Mouse (Mus musculus): ENCODE results near the gene D5Ertd579e. TPM values are rescaled to one million over a fixed set of nuclear protein-coding genes. Genes with fewer than 3 reads are reported as not detected.

The D5Ertd579e gene
- polyA plus RNA-seq, 1 experiment from 2014 or later: 39.4 TPM

DNA sequence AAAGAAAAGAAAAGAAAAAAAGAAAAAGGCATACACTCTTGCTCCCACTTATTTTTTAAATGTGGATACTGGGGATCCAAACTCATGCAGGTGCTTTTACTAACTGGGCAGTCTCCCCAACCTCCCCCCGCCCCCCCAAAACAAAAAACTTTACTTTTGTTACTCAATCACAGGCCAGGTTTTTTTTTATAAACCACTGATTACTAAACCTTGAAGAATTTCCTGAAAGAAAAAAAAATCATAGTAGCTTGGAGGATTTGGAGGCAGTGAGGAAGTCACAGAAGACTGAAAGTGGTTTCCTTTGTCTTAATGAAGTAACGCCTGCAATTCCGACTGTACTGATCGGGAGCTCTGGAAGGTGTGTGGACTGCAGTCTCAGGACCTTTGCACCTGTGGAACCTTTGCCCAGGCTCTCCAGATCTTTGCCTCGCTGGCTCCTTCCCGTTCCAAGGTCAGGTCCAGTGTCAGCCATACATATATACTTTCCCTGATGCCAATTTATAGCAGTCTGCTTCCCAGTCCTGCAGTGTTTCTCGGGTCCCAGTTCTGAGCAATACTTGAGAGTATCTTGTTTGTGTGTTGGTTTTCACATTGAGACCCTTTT lies 2.3 kb upstream of the D5Ertd579e start:
- H3K4me1 ChIP-seq (replicated peaks): peaks cover 22% of the 10 kb centered on the region
- no peak overlapping the region for H3K9ac ChIP-seq (replicated peaks)
- no peak overlapping the region for H3K4me3 ChIP-seq (replicated peaks)
- no peaks in the 10 kb centered on the region for H3K9me3 ChIP-seq
- no peak overlapping the region for H3K4me2 ChIP-seq (replicated peaks)
- no peak overlapping the region for H3K27ac ChIP-seq
- ATAC-seq: no peak
- no peaks in the 10 kb centered on the region for H3K36me3 ChIP-seq
- H3K27me3 ChIP-seq: no peaks in the 10 kb centered on the region
- 82% methylated on average over 7 of the region's 7 CpGs for WGBS

GRCm38 (mm10) chr5:36696504-36697300 lies 878 bp upstream of the D5Ertd579e start:
- H3K27me3 ChIP-seq: no peaks in the 10 kb centered on the region
- no peaks in the 10 kb centered on the region for H3K9me3 ChIP-seq
- no peaks in the 10 kb centered on the region for H3K36me3 ChIP-seq
- peak overlapping the region; percentile 78 for H3K4me2 ChIP-seq (replicated peaks)
- no peak for ATAC-seq
- no peak overlapping the region for H3K9ac ChIP-seq (replicated peaks)
- no peak overlapping the region for H3K27ac ChIP-seq
- H3K4me1 ChIP-seq (replicated peaks): peaks cover 33% of the 10 kb centered on the region
- H3K4me3 ChIP-seq (replicated peaks): peak overlapping the region; percentile 88
- WGBS: 81% methylated on average over 11 of the region's 11 CpGs

- H3K27ac ChIP-seq: peak overlapping the region; percentile 94
- peak overlapping the region; percentile 92 for H3K9ac ChIP-seq (replicated peaks)
- no peaks in the 10 kb centered on the region for H3K9me3 ChIP-seq
- peak overlapping the region; percentile 88 for H3K4me3 ChIP-seq (replicated peaks)
- H3K27me3 ChIP-seq: no peaks in the 10 kb centered on the region
- peaks cover 36% of the 10 kb centered on the region for H3K4me1 ChIP-seq (replicated peaks)
- ATAC-seq: 0 out of 2 replicates have a peak, but pooled peaks have one; percentile 1
- peak overlapping the region; percentile 83 for H3K4me2 ChIP-seq (replicated peaks)
- no peaks in the 10 kb centered on the region for H3K36me3 ChIP-seq
- WGBS: 6% methylated on average over 14 of the region's 14 CpGs
These were observed 819 bp downstream of the D5Ertd579e start for GRCm38 (mm10) chr5:36695005-36695404.

GRCm38 (mm10) chr5:36693651-36694050 lies 2.2 kb downstream of the D5Ertd579e start:
- Histone ChIP-seq H3K27ac (no peak overlapping the region), H3K9me3 (no peaks in the 10 kb centered on the region), H3K4me1 (replicated peaks) (peaks cover 36% of the 10 kb centered on the region), H3K9ac (replicated peaks) (0 out of 2 replicates have a peak overlapping the region, but pooled peaks have one; percentile 28), H3K27me3 (no peaks in the 10 kb centered on the region), H3K36me3 (no peaks in the 10 kb centered on the region), H3K4me2 (replicated peaks) (peak overlapping the region; percentile 26), H3K4me3 (replicated peaks) (no peak overlapping the region)
- ATAC-seq: no peak
- WGBS: 97% methylated on average over 2 of the region's 2 CpGs

DNA sequence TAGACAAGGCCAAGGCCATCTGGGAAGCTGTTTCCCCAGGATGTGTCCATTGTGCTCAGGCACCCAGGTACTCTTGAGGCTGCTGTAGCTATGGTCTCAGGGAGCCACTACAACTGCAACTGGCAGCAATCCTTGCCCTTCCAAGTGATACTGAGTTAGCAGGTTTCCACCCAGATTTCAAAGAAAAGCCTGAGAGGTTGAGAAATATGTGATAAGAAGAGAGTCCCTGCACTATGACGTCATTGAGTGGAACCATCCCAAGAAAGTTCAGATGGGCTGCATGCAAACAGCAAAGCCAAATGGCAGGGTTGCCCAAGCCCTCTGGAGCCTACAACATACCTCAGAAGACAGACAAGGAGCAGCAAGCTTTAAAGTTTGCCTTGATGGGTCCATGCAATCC lies 4.4 kb downstream of the D5Ertd579e start:
- no peak for ATAC-seq
- 0 out of 2 replicates have a peak, but pooled peaks cover 4% of the 10 kb centered on the region for H3K9me3 ChIP-seq

GRCm38 (mm10) chr5:36685170-36685569 lies 10.7 kb downstream of the D5Ertd579e start:
- Histone ChIP-seq H3K4me2 (replicated peaks) (no peak overlapping the region), H3K27ac (no peak overlapping the region), H3K9me3 (0 out of 2 replicates have a peak, but pooled peaks cover 4% of the 10 kb centered on the region), H3K27me3 (no peaks in the 10 kb centered on the region), H3K4me3 (replicated peaks) (no peak overlapping the region), H3K9ac (replicated peaks) (no peak overlapping the region), H3K4me1 (replicated peaks) (0 out of 2 replicates have a peak, but pooled peaks cover 5% of the 10 kb centered on the region), H3K36me3 (peaks cover 18% of the 10 kb centered on the region)
- ATAC-seq: no peak
- 96% methylated on average over 4 of the region's 4 CpGs for WGBS

More for the DNA sequence above, 4.4 kb downstream of the D5Ertd579e start:
- H3K27me3 ChIP-seq: no peaks in the 10 kb centered on the region
- 90% methylated on average over 1 of the region's 1 CpGs for WGBS
- H3K4me3 ChIP-seq (replicated peaks): no peak overlapping the region
- H3K36me3 ChIP-seq: peaks cover 16% of the 10 kb centered on the region
- H3K27ac ChIP-seq: no peak overlapping the region
- no peak overlapping the region for H3K9ac ChIP-seq (replicated peaks)
- H3K4me2 ChIP-seq (replicated peaks): no peak overlapping the region
- H3K4me1 ChIP-seq (replicated peaks): peaks cover 33% of the 10 kb centered on the region

- ATAC-seq: no peak
- Histone ChIP-seq H3K9ac (replicated peaks) (no peak overlapping the region), H3K9me3 (0 out of 2 replicates have a peak, but pooled peaks cover 4% of the 10 kb centered on the region), H3K4me3 (replicated peaks) (no peak overlapping the region), H3K36me3 (peaks cover 18% of the 10 kb centered on the region), H3K27me3 (no peaks in the 10 kb centered on the region), H3K27ac (no peak overlapping the region), H3K4me2 (replicated peaks) (no peak overlapping the region), H3K4me1 (replicated peaks) (0 out of 2 replicates have a peak, but pooled peaks cover 9% of the 10 kb centered on the region)
- 97% methylated on average over 1 of the region's 1 CpGs for WGBS
These were observed 12.2 kb downstream of the D5Ertd579e start for GRCm38 (mm10) chr5:36683586-36683985.

GRCm38 (mm10) chr5:36681219-36681618 lies 14.6 kb downstream of the D5Ertd579e start:
- H3K9me3 ChIP-seq: no peaks in the 10 kb centered on the region
- H3K9ac ChIP-seq (replicated peaks): no peak overlapping the region
- no peak overlapping the region for H3K27ac ChIP-seq
- no peak overlapping the region for H3K4me2 ChIP-seq (replicated peaks)
- no peak for ATAC-seq
- 0 out of 2 replicates have a peak, but pooled peaks cover 9% of the 10 kb centered on the region for H3K4me1 ChIP-seq (replicated peaks)
- no peaks in the 10 kb centered on the region for H3K27me3 ChIP-seq
- 0 out of 2 replicates have a peak, but pooled peaks cover under 1% of the 10 kb centered on the region for H3K36me3 ChIP-seq
- H3K4me3 ChIP-seq (replicated peaks): no peak overlapping the region

- H3K4me1 ChIP-seq (replicated peaks): 0 out of 2 replicates have a peak, but pooled peaks cover 9% of the 10 kb centered on the region
- no peak for ATAC-seq
These were observed 15.8 kb downstream of the D5Ertd579e start for GRCm38 (mm10) chr5:36679918-36680598.

DNA sequence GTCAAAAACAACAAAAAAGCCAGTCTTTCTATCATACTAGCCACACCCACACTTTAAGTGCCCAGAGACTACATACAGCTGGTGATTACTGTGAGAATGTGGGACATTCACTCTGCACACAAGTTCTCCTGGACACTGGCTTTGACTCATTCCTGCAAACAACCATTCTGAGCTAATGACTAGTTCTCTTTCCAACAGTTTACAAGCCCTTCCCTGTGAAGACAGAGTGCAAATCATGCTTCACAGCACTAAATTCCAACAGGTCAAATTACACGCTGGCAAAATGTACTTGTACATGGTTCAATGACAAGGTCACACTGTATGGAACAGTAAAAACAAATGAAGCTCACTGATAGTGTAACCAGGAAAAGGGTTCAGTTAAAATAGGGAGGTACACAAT lies 17.0 kb downstream of the D5Ertd579e start:
- 0 out of 2 replicates have a peak, but pooled peaks cover 9% of the 10 kb centered on the region for H3K4me1 ChIP-seq (replicated peaks)
- no peak overlapping the region for H3K27ac ChIP-seq
- H3K4me2 ChIP-seq (replicated peaks): no peak overlapping the region
- H3K9ac ChIP-seq (replicated peaks): no peak overlapping the region
- no peaks in the 10 kb centered on the region for H3K27me3 ChIP-seq
- H3K36me3 ChIP-seq: no peaks in the 10 kb centered on the region
- H3K4me3 ChIP-seq (replicated peaks): no peak overlapping the region
- no peaks in the 10 kb centered on the region for H3K9me3 ChIP-seq
- WGBS: 73% methylated on average over 1 of the region's 1 CpGs
- ATAC-seq: no peak

More at GRCm38 (mm10) chr5:36679918-36680598, 15.8 kb downstream of the D5Ertd579e start:
- Histone ChIP-seq H3K27ac (no peak overlapping the region), H3K4me3 (replicated peaks) (no peak overlapping the region), H3K9me3 (no peaks in the 10 kb centered on the region), H3K4me2 (replicated peaks) (no peak overlapping the region), H3K9ac (replicated peaks) (no peak overlapping the region), H3K36me3 (no peaks in the 10 kb centered on the region), H3K27me3 (no peaks in the 10 kb centered on the region)
- 72% methylated on average over 4 of the region's 4 CpGs for WGBS

DNA sequence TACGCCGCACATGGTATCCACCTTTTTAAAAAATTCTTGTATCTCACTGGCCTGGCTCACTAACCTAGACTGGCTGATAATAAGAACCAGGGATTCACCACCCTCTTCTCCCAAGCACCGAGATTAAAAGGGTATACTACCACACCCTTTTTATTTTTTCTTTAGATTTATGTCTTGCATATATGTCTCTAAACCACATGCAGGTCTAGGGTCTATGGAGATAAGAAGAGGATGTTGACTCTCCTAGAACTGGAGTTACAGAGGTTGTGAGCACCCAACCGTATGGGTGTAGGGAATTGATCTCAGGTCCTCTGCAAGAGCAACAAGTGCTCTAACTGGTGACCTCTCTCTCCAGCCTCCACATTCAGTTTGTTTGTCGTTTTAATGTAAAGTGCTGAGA lies 17.9 kb downstream of the D5Ertd579e start:
- ATAC-seq: no peak
- H3K27ac ChIP-seq: no peak overlapping the region
- H3K4me3 ChIP-seq (replicated peaks): no peak overlapping the region
- no peaks in the 10 kb centered on the region for H3K27me3 ChIP-seq
- no peaks in the 10 kb centered on the region for H3K9me3 ChIP-seq
- H3K4me1 ChIP-seq (replicated peaks): 0 out of 2 replicates have a peak, but pooled peaks cover 9% of the 10 kb centered on the region
- no peak overlapping the region for H3K4me2 ChIP-seq (replicated peaks)
- H3K36me3 ChIP-seq: no peaks in the 10 kb centered on the region
- 91% methylated on average over 5 of the region's 5 CpGs for WGBS
- H3K9ac ChIP-seq (replicated peaks): no peak overlapping the region

DNA sequence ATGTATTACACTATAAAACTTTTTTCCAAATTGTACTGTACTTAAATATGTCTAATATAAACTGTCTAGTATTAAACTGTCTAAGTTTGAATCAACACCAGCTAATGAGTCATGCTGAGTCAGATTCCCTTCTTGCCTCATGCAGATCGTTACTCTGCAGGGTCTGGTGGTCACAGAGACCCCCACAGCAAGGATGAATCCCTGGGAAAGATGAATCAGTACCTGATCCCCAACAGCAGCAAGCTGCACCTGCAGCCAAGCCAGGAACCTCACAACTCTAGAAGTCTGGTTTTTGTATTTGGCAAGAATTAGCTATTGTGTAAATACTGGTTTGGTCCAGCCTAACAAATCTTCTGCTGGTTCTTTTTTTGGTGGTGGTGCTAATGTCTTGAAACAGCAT lies 20.4 kb downstream of the D5Ertd579e start:
- 71% methylated on average over 1 of the region's 1 CpGs for WGBS
- H3K4me3 ChIP-seq (replicated peaks): no peak overlapping the region
- H3K9ac ChIP-seq (replicated peaks): no peak overlapping the region

More for the DNA sequence above, 20.4 kb downstream of the D5Ertd579e start:
- Histone ChIP-seq H3K27me3 (no peaks in the 10 kb centered on the region), H3K4me2 (replicated peaks) (no peak overlapping the region), H3K9me3 (no peaks in the 10 kb centered on the region), H3K4me1 (replicated peaks) (0 out of 2 replicates have a peak, but pooled peaks cover 8% of the 10 kb centered on the region), H3K27ac (no peak overlapping the region), H3K36me3 (peaks cover 13% of the 10 kb centered on the region)
- no peak for ATAC-seq

Data from midbrain, embryonic 13.5 days (tissue).